Mouse (Mus musculus) kidney, adult 2 months (tissue): ENCODE data around the gene Angpt4. TPM values are rescaled to one million over a fixed set of nuclear protein-coding genes. Genes with fewer than 3 reads are reported as not detected.
A peak's percentile ranks its signal among the peaks of the same experiment; 100 is the strongest.

Source experiments
- DNase-seq: peaks from one replicate; pipeline ENCODE4 v3.0.0; 2021
- H3K27ac ChIP-seq: fragments of 200-500 bp; 2 replicates; pipeline ENCODE4 v1.5.1; 2012; ENCODE audit warnings: low read depth, low read length, control low read depth, inconsistent platforms; ENCODE audit not compliant: insufficient read depth
- H3K27me3 ChIP-seq: fragments of 200-500 bp; replicated peaks from 2 replicates; pipeline ENCODE4 v1.6.1; 2012; ENCODE audit warnings: mild to moderate bottlenecking, moderate library complexity, low read length, inconsistent platforms; ENCODE audit not compliant: control insufficient read depth, insufficient read depth
- H3K36me3 ChIP-seq: fragments of 200-500 bp; 2 replicates; pipeline ENCODE4 v1.6.1; 2012; ENCODE audit warnings: mild to moderate bottlenecking, moderate library complexity, low read length, inconsistent platforms; ENCODE audit not compliant: control insufficient read depth, insufficient read depth
- H3K4me1 ChIP-seq: fragments of 200-500 bp; 2 replicates; pipeline ENCODE4 v1.6.1; 2011; ENCODE audit warnings: low read length; ENCODE audit not compliant: control insufficient read depth, insufficient read depth
- H3K4me3 ChIP-seq: fragments of 200-500 bp; 2 replicates; pipeline ENCODE4 v1.5.1; 2011; ENCODE audit warnings: mild to moderate bottlenecking, low read depth, low read length, control low read depth; ENCODE audit not compliant: insufficient read depth
- CTCF ChIP-seq: fragments of 200-500 bp; conservative IDR thresholded peaks from 2 replicates; pipeline ENCODE4 v1.5.1; 2011; ENCODE audit warnings: low read depth, mild to moderate bottlenecking, control low read depth, low read length, moderate library complexity, mixed read lengths; ENCODE audit not compliant: insufficient read depth, insufficient read length
- POLR2A ChIP-seq: fragments of 200-500 bp; IDR thresholded peaks from one replicate; pipeline ENCODE4 v1.6.1; 2011; ENCODE audit warnings: low read depth, low read length, control low read depth
- WGBS: fragments of 180-500 bp; shearing (Covaris S2); methylation state at CpG from one replicate; pipeline ENCODE4 v1.1.7; 2018; 5-methylcytosine and 5-hydroxymethylcytosine counted together
- polyA plus RNA-seq: library from polyadenylated mRNA; depleted of rRNA; stranded (reverse); fragments of >200 nt; gene quantifications from 2 replicates; pipeline ENCODE4 v1.2.3, GENCODE M21; 2012

The Angpt4 gene
- polyA plus RNA-seq, 1 experiment = 0.81 TPM

- Histone ChIP-seq H3K4me1 (0 out of 2 replicates have a peak, but pooled peaks cover 2% of the 10 kb centered on the region), H3K27me3 (no peaks in the 10 kb centered on the region), H3K27ac (no peak overlapping the region), H3K4me3 (no peak overlapping the region), H3K36me3 (no peaks in the 10 kb centered on the region)
- TF ChIP-seq POLR2A (no peak), CTCF (no peak)
- DNase-seq = no peak
- WGBS = 76% methylated on average over 9 of the region's 9 CpGs
Measured at GRCm38 (mm10) chr2:151961284-151962196, 50.5 kb downstream of the Angpt4 start.

- 0 out of 2 replicates have a peak, but pooled peaks cover 2% of the 10 kb centered on the region for H3K4me1 ChIP-seq
- no peak overlapping the region for H3K4me3 ChIP-seq
- DNase-seq = peak; percentile 87
- WGBS = 76% methylated on average over 10 of the region's 10 CpGs
- no peak for TF ChIP-seq POLR2A
- no peak overlapping the region for H3K27ac ChIP-seq
- H3K27me3 ChIP-seq = no peaks in the 10 kb centered on the region
- H3K36me3 ChIP-seq = no peaks in the 10 kb centered on the region
Measured at GRCm38 (mm10) chr2:151962474-151962873, 51.5 kb downstream of the Angpt4 start.

- H3K4me1 ChIP-seq = 0 out of 2 replicates have a peak, but pooled peaks cover 2% of the 10 kb centered on the region
- no peak for DNase-seq
- H3K4me3 ChIP-seq = no peak overlapping the region
- no peak for TF ChIP-seq CTCF
- no peak for TF ChIP-seq POLR2A
- WGBS = 96% methylated on average over 5 of the region's 5 CpGs
- no peak overlapping the region for H3K27ac ChIP-seq
- no peaks in the 10 kb centered on the region for H3K36me3 ChIP-seq
- H3K27me3 ChIP-seq = no peaks in the 10 kb centered on the region
Measured at GRCm38 (mm10) chr2:151963319-151963718, 52.3 kb downstream of the Angpt4 start.

GRCm38 (mm10) chr2:151964052-151964451, 53.0 kb downstream of the Angpt4 start:
- no peak overlapping the region for H3K27ac ChIP-seq
- WGBS = 48% methylated on average over 9 of the region's 9 CpGs

GRCm38 (mm10) chr2:151967176-151967750, 56.3 kb downstream of the Angpt4 start:
- TF ChIP-seq POLR2A (no peak), CTCF (no peak)
- H3K27ac ChIP-seq = no peak overlapping the region
- 0 out of 2 replicates have a peak, but pooled peaks cover 6% of the 10 kb centered on the region for H3K4me1 ChIP-seq
- 59% methylated on average over 9 of the region's 9 CpGs for whole genome bisulfite sequencing
- H3K27me3 ChIP-seq = no peaks in the 10 kb centered on the region
- H3K4me3 ChIP-seq = no peak overlapping the region
- H3K36me3 ChIP-seq = no peaks in the 10 kb centered on the region
- no peak for DNase-seq

More at GRCm38 (mm10) chr2:151964052-151964451, 53.0 kb downstream of the Angpt4 start:
- no peaks in the 10 kb centered on the region for H3K27me3 ChIP-seq
- H3K4me3 ChIP-seq = no peak overlapping the region
- no peak for TF ChIP-seq CTCF
- TF ChIP-seq POLR2A = no peak
- no peaks in the 10 kb centered on the region for H3K36me3 ChIP-seq
- DNase-seq = no peak
- 0 out of 2 replicates have a peak, but pooled peaks cover 2% of the 10 kb centered on the region for H3K4me1 ChIP-seq

- TF ChIP-seq POLR2A (no peak), CTCF (no peak)
- no peak overlapping the region for H3K4me3 ChIP-seq
- 0 out of 2 replicates have a peak, but pooled peaks cover 6% of the 10 kb centered on the region for H3K4me1 ChIP-seq
- H3K27me3 ChIP-seq = no peaks in the 10 kb centered on the region
- no peaks in the 10 kb centered on the region for H3K36me3 ChIP-seq
- no peak for DNase-seq
- H3K27ac ChIP-seq = peak overlapping the region; percentile 37; the same call in 1 of the 2 replicates
- WGBS = 80% methylated on average over 2 of the region's 2 CpGs
Measured at GRCm38 (mm10) chr2:151967792-151968191, 56.8 kb downstream of the Angpt4 start.

- WGBS = 55% methylated on average over 8 of the region's 8 CpGs
- H3K4me1 ChIP-seq = 0 out of 2 replicates have a peak, but pooled peaks cover 6% of the 10 kb centered on the region
- TF ChIP-seq POLR2A = no peak
- TF ChIP-seq CTCF = no peak
- H3K36me3 ChIP-seq = no peaks in the 10 kb centered on the region
- H3K4me3 ChIP-seq = no peak overlapping the region
- H3K27me3 ChIP-seq = no peaks in the 10 kb centered on the region
- DNase-seq = peak; percentile 72
- H3K27ac ChIP-seq = peak overlapping the region; percentile 37; the same call in 1 of the 2 replicates
Measured at GRCm38 (mm10) chr2:151968451-151968850, 57.4 kb downstream of the Angpt4 start.
